Mouse (Mus musculus) MEL (cell line): ENCODE data around the gene Epo. TPM values are rescaled to one million over a fixed set of nuclear protein-coding genes. Genes with fewer than 3 reads are reported as not detected.

ENCODE experiments used
- DNase-seq: peaks from one replicate; pipeline ENCODE4 v3.0.0; 2011; ENCODE audit warnings: low read depth, low spot score
- H3K27ac ChIP-seq: 2 replicates; pipeline ENCODE4 v1.5.1; 2012; ENCODE audit warnings: low read depth, mild to moderate bottlenecking, control low read depth, low read length, moderate library complexity; ENCODE audit not compliant: control insufficient read depth
- H3K27me3 ChIP-seq, 2 experiments: fragments of 150-350 bp in 1 of 2; sonication (generic) in 1 of 2; 2 replicates each; pipeline ENCODE4 v1.6.1; 2012; ENCODE audit warnings: low read length in 2 of 2, mild to moderate bottlenecking in 2 of 2, improper control_type of control experiment in 1 of 2, moderate library complexity in 1 of 2; ENCODE audit not compliant: insufficient read depth in 2 of 2, control insufficient read depth in 1 of 2
- H3K36me3 ChIP-seq, 2 experiments: 2 replicates each; pipeline ENCODE4 v1.6.1; 2012 to 2014; ENCODE audit warnings: low read length in 2 of 2, improper control_type of control experiment in 1 of 2, inconsistent platforms in 1 of 2, mild to moderate bottlenecking in 1 of 2; ENCODE audit not compliant: insufficient read depth in 2 of 2, control insufficient read depth in 1 of 2
- H3K4me1 ChIP-seq, 2 experiments: fragments of 150-350 bp in 1 of 2; sonication (generic) in 1 of 2; 2 replicates each; pipeline ENCODE4 v1.6.1; 2012; ENCODE audit warnings: low read length in 2 of 2, improper control_type of control experiment in 1 of 2, mild to moderate bottlenecking in 1 of 2; ENCODE audit not compliant: insufficient read depth in 2 of 2, control insufficient read depth in 1 of 2
- H3K4me3 ChIP-seq, 2 experiments: fragments of 150-350 bp in 1 of 2; sonication (generic) in 1 of 2; 2 replicates each; pipeline ENCODE4 v1.5.1; 2012; ENCODE audit warnings: low read depth in 2 of 2, low read length in 2 of 2, mild to moderate bottlenecking in 2 of 2, moderate library complexity in 2 of 2, control low read depth in 1 of 2, improper control_type of control experiment in 1 of 2; ENCODE audit not compliant: control insufficient read depth in 1 of 2, insufficient read depth in 1 of 2
- H3K79me2 ChIP-seq: 2 replicates; pipeline ENCODE4 v1.6.1; 2012; ENCODE audit warnings: mild to moderate bottlenecking, low read length, moderate library complexity; ENCODE audit not compliant: control insufficient read depth, poor library complexity, insufficient read depth
- H3K9ac ChIP-seq: 2 replicates; pipeline ENCODE4 v1.6.1; 2012; ENCODE audit warnings: low read depth, mild to moderate bottlenecking, control low read depth, low read length, moderate library complexity; ENCODE audit not compliant: control insufficient read depth, poor library complexity, severe bottlenecking
- H3K9me3 ChIP-seq: fragments of 150-350 bp; sonication (generic); replicated peaks from 2 replicates; pipeline ENCODE4 v1.6.1; 2012; ENCODE audit warnings: mild to moderate bottlenecking, low read length, improper control_type of control experiment, moderate library complexity; ENCODE audit not compliant: insufficient read depth
- BHLHE40 ChIP-seq: IDR thresholded peaks from 2 replicates; pipeline ENCODE4 v1.6.1; 2012; ENCODE audit warnings: low read depth, mild to moderate bottlenecking, inconsistent platforms, low read length, improper control_type of control experiment, borderline replicate concordance
- CHD1 ChIP-seq: IDR thresholded peaks from 2 replicates; pipeline ENCODE4 v1.6.1; 2012; ENCODE audit warnings: low read depth, mild to moderate bottlenecking, inconsistent platforms, low read length, improper control_type of control experiment
- CTCF ChIP-seq, 3 experiments: IDR thresholded peaks in 2 of 3; conservative IDR thresholded peaks in 1 of 3; 2 replicates each; pipeline ENCODE4 v1.5.1; 2011 to 2012; ENCODE audit warnings: low read length in 3 of 3, low read depth in 2 of 3, mild to moderate bottlenecking in 2 of 3, improper control_type of control experiment in 1 of 3, inconsistent platforms in 1 of 3, mixed read lengths in 1 of 3, moderate library complexity in 1 of 3; ENCODE audit not compliant: control insufficient read depth in 1 of 3, insufficient read depth in 1 of 3, poor library complexity in 1 of 3, severe bottlenecking in 1 of 3
- ELF1 ChIP-seq: IDR thresholded peaks from 2 replicates; pipeline ENCODE4 v1.6.1; 2014; ENCODE audit warnings: low read depth, mild to moderate bottlenecking, inconsistent platforms, low read length, improper control_type of control experiment, moderate library complexity
- ETS1 ChIP-seq: IDR thresholded peaks from 2 replicates; pipeline ENCODE4 v1.6.1; 2012; ENCODE audit warnings: low read depth, mild to moderate bottlenecking, inconsistent platforms, low read length, improper control_type of control experiment, moderate library complexity
- GABPA ChIP-seq: IDR thresholded peaks from 2 replicates; pipeline ENCODE4 v1.6.1; 2012; ENCODE audit warnings: low read depth, mild to moderate bottlenecking, inconsistent platforms, low read length, improper control_type of control experiment, moderate library complexity
- HCFC1 ChIP-seq: IDR thresholded peaks from 2 replicates; pipeline ENCODE4 v1.6.1; 2012; ENCODE audit warnings: low read depth, mild to moderate bottlenecking, inconsistent platforms, low read length, improper control_type of control experiment, moderate library complexity
- JUND ChIP-seq: IDR thresholded peaks from 2 replicates; pipeline ENCODE4 v1.6.1; 2011; ENCODE audit warnings: low read depth, mild to moderate bottlenecking, improper control_type of control experiment, low read length
- MAFK ChIP-seq: IDR thresholded peaks from 2 replicates; pipeline ENCODE4 v1.6.1; 2011; ENCODE audit warnings: low read depth, mild to moderate bottlenecking, low read length, improper control_type of control experiment, borderline replicate concordance
- MEF2A ChIP-seq: IDR thresholded peaks from 2 replicates; pipeline ENCODE4 v1.6.1; 2014; ENCODE audit warnings: low read depth, mild to moderate bottlenecking, inconsistent platforms, low read length, improper control_type of control experiment; ENCODE audit not compliant: poor library complexity, insufficient replicate concordance, severe bottlenecking; ENCODE audit errors: extremely low read depth
- MXI1 ChIP-seq: IDR thresholded peaks from 2 replicates; pipeline ENCODE4 v1.6.1; 2011; ENCODE audit warnings: mild to moderate bottlenecking, low read depth, low read length, improper control_type of control experiment
- MYB ChIP-seq: IDR thresholded peaks from 2 replicates; pipeline ENCODE4 v1.6.1; 2011; ENCODE audit warnings: mild to moderate bottlenecking, low read depth, low read length, improper control_type of control experiment
- MYC ChIP-seq: IDR thresholded peaks from 2 replicates; pipeline ENCODE4 v1.6.1; 2011; ENCODE audit warnings: low read depth, mild to moderate bottlenecking, low read length, improper control_type of control experiment, moderate library complexity
- POLR2A ChIP-seq, 2 experiments: IDR thresholded peaks; 2 replicates each; pipeline ENCODE4 v1.6.1; 2011 to 2012; ENCODE audit warnings: low read length in 2 of 2, mild to moderate bottlenecking in 2 of 2, control low read depth in 1 of 2, improper control_type of control experiment in 1 of 2, low read depth in 1 of 2, moderate library complexity in 1 of 2; ENCODE audit not compliant: control insufficient read depth in 1 of 2, insufficient read depth in 1 of 2, poor library complexity in 1 of 2
- POLR2AphosphoS2 ChIP-seq: IDR thresholded peaks from 2 replicates; pipeline ENCODE4 v1.6.1; 2011; ENCODE audit warnings: low read length, improper control_type of control experiment
- POLR2AphosphoS5 ChIP-seq: IDR thresholded peaks from 2 replicates; pipeline ENCODE4 v1.6.1; 2012; ENCODE audit warnings: low read depth, borderline replicate concordance, mild to moderate bottlenecking, inconsistent platforms, low read length, moderate library complexity, mixed read lengths
- RAD21 ChIP-seq: IDR thresholded peaks from 2 replicates; pipeline ENCODE4 v1.6.1; 2011; ENCODE audit warnings: mild to moderate bottlenecking, low read depth, low read length, improper control_type of control experiment
- RCOR1 ChIP-seq: IDR thresholded peaks from 2 replicates; pipeline ENCODE4 v1.6.1; 2012; ENCODE audit warnings: low read depth, mild to moderate bottlenecking, inconsistent platforms, low read length, improper control_type of control experiment
- TCF12 ChIP-seq: IDR thresholded peaks from 2 replicates; pipeline ENCODE4 v1.6.1; 2014; ENCODE audit warnings: low read depth, mild to moderate bottlenecking, inconsistent platforms, low read length, improper control_type of control experiment, moderate library complexity
- UBTF ChIP-seq: IDR thresholded peaks from 2 replicates; pipeline ENCODE4 v1.6.1; 2012; ENCODE audit warnings: low read depth, mild to moderate bottlenecking, inconsistent platforms, low read length, improper control_type of control experiment, moderate library complexity, borderline replicate concordance; ENCODE audit not compliant: insufficient read depth
- USF1 ChIP-seq: IDR thresholded peaks from 2 replicates; pipeline ENCODE4 v1.6.1; 2014; ENCODE audit warnings: low read depth, mild to moderate bottlenecking, inconsistent platforms, low read length, improper control_type of control experiment, moderate library complexity
- USF2 ChIP-seq, 2 experiments: IDR thresholded peaks; 2 replicates each; pipeline ENCODE4 v1.6.1; 2011 to 2012; ENCODE audit warnings: improper control_type of control experiment in 2 of 2, low read length in 2 of 2, borderline replicate concordance in 1 of 2, inconsistent platforms in 1 of 2, low read depth in 1 of 2, mild to moderate bottlenecking in 1 of 2; ENCODE audit not compliant: insufficient read depth in 1 of 2
- ZC3H11A ChIP-seq: IDR thresholded peaks from 2 replicates; pipeline ENCODE4 v1.6.1; 2012; ENCODE audit warnings: low read depth, mild to moderate bottlenecking, inconsistent platforms, low read length, improper control_type of control experiment
- ZNF384 ChIP-seq: IDR thresholded peaks from 2 replicates; pipeline ENCODE4 v1.6.1; 2012; ENCODE audit warnings: low read depth, mild to moderate bottlenecking, inconsistent platforms, low read length, improper control_type of control experiment
- polyA plus RNA-seq, 2 experiments: library from polyadenylated mRNA; stranded (reverse) in 1 of 2; unstranded in 1 of 2; fragments of >175 nt in 1 of 2; fragments of >200 nt in 1 of 2; gene quantifications; 2 replicates each; pipeline versions ENCODE4 v1.2.1 to v1.2.4; 2012; ENCODE audit warnings: low replicate concordance in 2 of 2, low read depth in 1 of 2; ENCODE audit not compliant: insufficient read length in 2 of 2, insufficient read depth in 1 of 2, missing spikeins in 1 of 2
- total RNA-seq: library from RNA; depleted of rRNA; stranded (reverse); fragments of 300-350 nt; gene quantifications from 2 replicates; pipeline ENCODE4 v1.2.3, GENCODE M21; 2012

Epo gene
- total and polyA plus RNA-seq, 3 experiments = not detected

GRCm38 (mm10) chr5:137493831-137494230 is 39.2 kb downstream of the Epo start:
- no peaks in the 10 kb centered on the region for H3K9me3 ChIP-seq
- DNase-seq = no peak
- peaks cover 2 to 11% of the 10 kb centered on the region in 2 experiments for H3K27me3 ChIP-seq
- H3K36me3 ChIP-seq = no peaks in the 10 kb centered on the region
- no peak overlapping the region for H3K27ac ChIP-seq
- no peak for TF ChIP-seq JUND
- TF ChIP-seq MYB = no peak
- TF ChIP-seq POLR2AphosphoS2 = no peak
- TF ChIP-seq HCFC1 = no peak
- no peak for TF ChIP-seq BHLHE40
- TF ChIP-seq ETS1 = no peak
- no peak for TF ChIP-seq MXI1
- no peak for TF ChIP-seq ELF1
- TF ChIP-seq GABPA = no peak
- TF ChIP-seq ZC3H11A = no peak
- TF ChIP-seq MAFK = no peak
- no peak overlapping the region for H3K4me3 ChIP-seq
- H3K79me2 ChIP-seq = no peaks in the 10 kb centered on the region
- H3K9ac ChIP-seq = no peak overlapping the region
- H3K4me1 ChIP-seq = no peaks in the 10 kb centered on the region

GRCm38 (mm10) chr5:137491559-137491958 is 41.5 kb downstream of the Epo start:
- DNase-seq = no peak
- Histone ChIP-seq H3K9me3 (no peaks in the 10 kb centered on the region), H3K36me3 (no peaks in the 10 kb centered on the region), H3K27ac (no peak overlapping the region), H3K4me3 (no peak overlapping the region), H3K4me1 (no peaks in the 10 kb centered on the region), H3K27me3 (peaks cover 0 to 11% of the 10 kb centered on the region in 2 experiments; a peak in 3 of 4 replicates), H3K79me2 (no peaks in the 10 kb centered on the region), H3K9ac (no peak overlapping the region)
- TF ChIP-seq UBTF (no peak), MEF2A (no peak), CHD1 (no peak), POLR2AphosphoS5 (no peak), USF2 (IDR thresholded peaks at IDR 0.05; ENCODE audit: borderline replicate concordance in 1 of 2, insufficient read depth in 1 of 2, low read depth in 1 of 2, low read length in 2 of 2) (no peak), USF1 (no peak), CTCF (IDR thresholded peaks at IDR 0.05 in 2 of 3, conservative IDR thresholded peaks at IDR 0.05 in 1 of 3; ENCODE audit: control insufficient read depth in 1 of 3, insufficient read depth in 1 of 3, low read depth in 2 of 3, low read length in 3 of 3, poor library complexity in 1 of 3, severe bottlenecking in 1 of 3) (no peak), RAD21 (no peak), POLR2A (IDR thresholded peaks at IDR 0.05; ENCODE audit: control insufficient read depth in 1 of 2, insufficient read depth in 1 of 2, low read depth in 1 of 2, low read length in 2 of 2, poor library complexity in 1 of 2) (no peak), MYC (no peak), MXI1 (no peak), ZC3H11A (no peak), POLR2AphosphoS2 (no peak), MAFK (no peak), ZNF384 (no peak), TCF12 (no peak), HCFC1 (no peak), ELF1 (no peak), RCOR1 (no peak), MYB (no peak)
